Mouse (Mus musculus) kidney, embryonic 14.5 days (tissue): ENCODE results near the gene Cep68. TPM values are rescaled to one million over a fixed set of nuclear protein-coding genes. Genes with fewer than 3 reads are reported as not detected.

Experiments used
- ATAC-seq: fragments of 200-750 bp; cut with Nextera tagmentation; 2 replicates; pipeline ENCODE4 v1.8.0; 2017; ENCODE audit warnings: moderate number of reproducible peaks, mild to moderate bottlenecking, moderate TSS enrichment, moderate library complexity; ENCODE audit not compliant: low FRiP score, low TSS enrichment
- H3K27ac ChIP-seq: fragments of 300-500 bp; sonication (generic); 2 replicates; pipeline ENCODE4 v1.5.1; 2014; ENCODE audit warnings: low read depth, mild to moderate bottlenecking, low read length, moderate library complexity, mixed read lengths
- H3K27me3 ChIP-seq: fragments of 300-500 bp; sonication (generic); 2 replicates; pipeline ENCODE4 v1.6.1; 2014; ENCODE audit warnings: mild to moderate bottlenecking, low read length; ENCODE audit not compliant: control insufficient read depth, insufficient read depth
- H3K36me3 ChIP-seq: fragments of 300-500 bp; sonication (generic); 2 replicates; pipeline ENCODE4 v1.6.1; 2014; ENCODE audit warnings: low read length, mixed read lengths; ENCODE audit not compliant: control insufficient read depth, insufficient read depth
- H3K4me1 ChIP-seq: fragments of 300-500 bp; sonication (generic); 2 replicates; pipeline ENCODE4 v1.6.1; 2014; ENCODE audit warnings: low read length, mixed read lengths; ENCODE audit not compliant: control insufficient read depth, insufficient read depth
- H3K4me2 ChIP-seq: fragments of 300-500 bp; sonication (generic); replicated peaks from 2 replicates; pipeline ENCODE4 v1.6.1; 2014; ENCODE audit warnings: low read depth, mild to moderate bottlenecking, low read length
- H3K4me3 ChIP-seq: fragments of 300-500 bp; sonication (generic); 2 replicates; pipeline ENCODE4 v1.5.1; 2014; ENCODE audit warnings: mild to moderate bottlenecking, low read length
- H3K9ac ChIP-seq: fragments of 300-500 bp; sonication (generic); 2 replicates; pipeline ENCODE4 v1.6.1; 2014; ENCODE audit warnings: low read depth, mild to moderate bottlenecking, low read length, moderate library complexity
- H3K9me3 ChIP-seq: fragments of 300-500 bp; sonication (generic); 2 replicates; pipeline ENCODE4 v1.6.1; 2016; ENCODE audit warnings: low read length; ENCODE audit not compliant: control insufficient read depth
- WGBS: fragments of 180-500 bp; shearing (Covaris S2); extraction: QIAGEN DNeasy Blood & Tissue Kit; methylation state at CpG from one replicate; pipeline ENCODE4 v1.1.7; 2014; 5-methylcytosine and 5-hydroxymethylcytosine counted together
- polyA plus RNA-seq: library from polyadenylated mRNA; unstranded; fragments of >200 nt; fragmentation: Nextera tagmentation; extraction: Ambion mirVana; gene quantifications from 2 replicates; pipeline ENCODE4 v1.2.1, GENCODE M21; 2014

Gene Cep68
- polyA plus RNA-seq, 1 experiment from 2014 or later: 40.8 TPM

GRCm38 (mm10) chr11:20202299-20203011 is 46.8 kb downstream of the Cep68 start:
- H3K9ac ChIP-seq: peak overlapping the region; percentile 99
- H3K4me2 ChIP-seq: peak overlapping the region; percentile 85
- peaks cover 19% of the 10 kb centered on the region; the same call in 1 of the 2 replicates for H3K4me1 ChIP-seq
- no peaks in the 10 kb centered on the region for H3K36me3 ChIP-seq
- H3K27me3 ChIP-seq: no peaks in the 10 kb centered on the region
- WGBS: 42% methylated on average over 7 of the region's 7 CpGs
- H3K9me3 ChIP-seq: no peaks in the 10 kb centered on the region
- H3K4me3 ChIP-seq: peak overlapping the region; percentile 99
- no peak for ATAC-seq
- H3K27ac ChIP-seq: no peak overlapping the region; the same call in 1 of the 2 replicates

GRCm38 (mm10) chr11:20201661-20202101 is 47.5 kb downstream of the Cep68 start:
- H3K4me3 ChIP-seq: peak overlapping the region; percentile 99
- no peaks in the 10 kb centered on the region for H3K36me3 ChIP-seq
- peak overlapping the region; percentile 99 for H3K9ac ChIP-seq
- H3K27me3 ChIP-seq: no peaks in the 10 kb centered on the region
- peaks cover 19% of the 10 kb centered on the region; the same call in 1 of the 2 replicates for H3K4me1 ChIP-seq
- H3K27ac ChIP-seq: peak overlapping the region; percentile 98
- under 1% methylated on average over 40 of the region's 40 CpGs for WGBS
- H3K9me3 ChIP-seq: no peaks in the 10 kb centered on the region
- peak overlapping the region; percentile 85 for H3K4me2 ChIP-seq
- peak; percentile 13; the same call in 1 of the 2 replicates for ATAC-seq

- Histone ChIP-seq H3K4me2 (peak within 1 kb of the TSS; percentile 85), H3K9me3 (no peaks in the 10 kb centered on the region), H3K36me3 (no peaks in the 10 kb centered on the region), H3K9ac (peak within 1 kb of the TSS; percentile 99), H3K27me3 (no peaks in the 10 kb centered on the region), H3K4me3 (peak within 1 kb of the TSS; percentile 99), H3K4me1 (peaks cover 14% of the 10 kb centered on the region; the same call in 1 of the 2 replicates), H3K27ac (peak within 1 kb of the TSS; percentile 98)
- peak; percentile 99 for ATAC-seq
- under 1% methylated on average over 51 of the region's 54 CpGs for whole genome bisulfite sequencing
Observed at GRCm38 (mm10) chr11:20200713-20201575, 48.3 kb downstream of the Cep68 start, which contains the start of gene Rab1a. Gene Rab1a (plus strand): TSS chr11:20201432.

GRCm38 (mm10) chr11:20193100-20193736 is 56.0 kb downstream of the Cep68 start:
- Histone ChIP-seq H3K4me1 (no peaks in the 10 kb centered on the region), H3K9me3 (no peaks in the 10 kb centered on the region), H3K27ac (no peak overlapping the region), H3K9ac (no peak overlapping the region), H3K4me3 (no peak overlapping the region), H3K27me3 (no peaks in the 10 kb centered on the region), H3K4me2 (no peak overlapping the region), H3K36me3 (no peaks in the 10 kb centered on the region)
- 90% methylated on average over 4 of the region's 4 CpGs for WGBS
- ATAC-seq: no peak

GRCm38 (mm10) chr11:20187271-20187670 is 62.0 kb downstream of the Cep68 start:
- H3K36me3 ChIP-seq: no peaks in the 10 kb centered on the region
- H3K4me1 ChIP-seq: no peaks in the 10 kb centered on the region
- no peak overlapping the region for H3K9ac ChIP-seq
- H3K9me3 ChIP-seq: peaks cover 3% of the 10 kb centered on the region; the same call in 1 of the 2 replicates
- no peaks in the 10 kb centered on the region for H3K27me3 ChIP-seq
- WGBS: 74% methylated on average over 6 of the region's 6 CpGs
- no peak overlapping the region for H3K4me3 ChIP-seq
- H3K4me2 ChIP-seq: no peak overlapping the region
- ATAC-seq: no peak
- no peak overlapping the region for H3K27ac ChIP-seq

Other genes starting within 250 kb of the Cep68 start
- gene Actr2, start 136.5 kb downstream of the Cep68 start, polyA plus RNA-seq: 71.5 and 87.1 TPM in 2 replicates
- 212 and 244 TPM in 2 replicates for gene Rab1a, start 48.0 kb downstream of the Cep68 start, polyA plus RNA-seq
- 5.2 and 10.9 TPM in 2 replicates for gene Slc1a4, start 83.3 kb upstream of the Cep68 start, polyA plus RNA-seq